Mouse (Mus musculus): ENCODE results near the gene Nlrp6. TPM values are rescaled to one million over a fixed set of nuclear protein-coding genes. Genes with fewer than 3 reads are reported as not detected.
"Not testable (repeated sequence)": the region's sequence is repeated elsewhere in the genome, so short reads cannot be mapped to it uniquely, and the experiment has no call there.

Gene Nlrp6
- total and polyA plus RNA-seq, 3 experiments, result 0.04 to 0.07 TPM; not detected in 1

DNA sequence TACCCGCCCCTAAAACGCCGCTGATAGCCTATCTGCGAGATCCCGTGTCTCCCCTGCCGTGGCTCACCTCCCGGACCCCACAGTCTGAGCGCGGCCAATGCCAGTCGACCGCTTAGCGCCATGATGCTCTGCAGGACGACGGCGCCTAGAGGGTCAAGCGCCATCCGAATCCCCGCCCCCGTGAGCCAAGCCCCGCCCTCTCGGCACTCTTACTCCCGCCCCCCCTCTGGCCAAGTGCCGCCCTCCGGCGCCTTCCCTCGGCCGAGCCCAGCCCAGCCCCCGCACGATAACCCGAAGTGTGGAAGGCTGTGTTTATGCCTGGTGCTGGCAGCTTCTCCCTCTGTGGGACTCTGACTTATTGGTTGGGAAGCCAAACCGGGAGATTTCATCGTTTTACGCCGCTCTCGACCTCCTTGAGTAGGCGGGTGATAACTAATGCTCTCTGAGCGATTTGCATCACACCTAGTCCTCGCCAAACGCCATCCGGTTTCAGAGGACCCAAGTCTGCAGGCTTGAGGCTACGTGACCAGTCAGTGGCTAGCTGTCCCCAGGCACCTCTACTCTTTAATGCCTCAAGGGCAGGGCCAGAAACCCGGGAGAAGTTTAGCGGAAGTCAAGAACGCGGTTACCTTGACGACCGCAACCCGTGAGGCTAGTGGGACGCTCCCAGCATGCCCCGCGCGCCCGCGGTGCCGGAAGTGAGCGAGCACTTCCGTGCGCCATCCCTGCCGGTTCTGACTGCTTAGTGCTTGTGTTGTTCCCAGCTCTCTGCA, 38.8 kb upstream of the Nlrp6 start, which contains the start of the genes Psmd13 and Sirt3:
Gene Psmd13 (plus strand): TSS at position 273 of the 773 bp plus-strand sequence.
Gene Sirt3 (minus strand): TSS at position 614 of the 773 bp plus-strand sequence.
- Histone ChIP-seq H3K9ac (ENCODE audit: low read depth, low read length) (peak within 1 kb of the TSS; percentile 83), H3K4me3 (peak within 1 kb of the TSS; percentile 72), H3K79me2 (replicated peaks; ENCODE audit: control insufficient read depth, insufficient read depth, low read length) (no peaks in the 10 kb centered on the region; the same call in 1 of the 2 replicates), H3K27me3 (ENCODE audit: control insufficient read depth, insufficient read depth, low read length) (no peaks in the 10 kb centered on the region), H3K36me3 (ENCODE audit: control insufficient read depth, insufficient read depth, low read length) (no peaks in the 10 kb centered on the region), H3K4me1 (ENCODE audit: control insufficient read depth, insufficient read depth, low read length) (peaks cover 2% of the 10 kb centered on the region), H3K27ac (peak within 1 kb of the TSS; percentile 91)
- WGBS, result under 1% methylated on average over 59 of the region's 59 CpGs
- intact Hi-C loops (cut with DNase I), result loop anchor here (1.0 to 5.0 kb wide), 2 partner anchors 25 to 35 kb away; partner anchors contain the start of genes Bet1l, Odf3 and Scgb1c1
- TF ChIP-seq POLR2A (IDR thresholded peaks at IDR 0.05; ENCODE audit: insufficient read depth, low read depth, low read length), result peak; percentile 64
- 0 out of 2 replicates have a peak, but pooled peaks have one; percentile 22 for TF ChIP-seq EP300 (IDR thresholded peaks at IDR 0.05; ENCODE audit: insufficient read depth, low read depth, low read length)
- peak; percentile 6; the same call in 1 of the 2 replicates for TF ChIP-seq CTCF (IDR thresholded peaks at IDR 0.05)
- peak; percentile 95 for DNase-seq

DNA sequence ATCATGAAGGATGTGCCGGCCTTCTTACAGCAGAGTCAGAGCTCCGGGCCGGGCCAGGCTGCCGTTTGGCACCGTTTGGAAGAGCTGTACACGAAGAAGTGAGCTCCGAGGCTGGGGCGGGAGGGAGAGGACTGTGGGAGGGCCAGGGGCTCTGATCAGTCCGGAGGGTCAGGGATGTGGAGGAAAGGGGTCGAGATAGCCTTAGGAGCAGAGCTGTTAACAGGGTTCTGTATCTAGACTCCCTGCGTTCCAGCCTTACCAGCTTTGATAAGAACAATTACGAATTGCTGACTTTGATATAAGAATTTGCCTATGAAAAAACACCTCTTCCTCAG, 38.3 kb upstream of the Nlrp6 start:
- 1% methylated on average over 12 of the region's 12 CpGs for WGBS
- Histone ChIP-seq H3K79me2 (replicated peaks; ENCODE audit: control insufficient read depth, insufficient read depth, low read length) (no peaks in the 10 kb centered on the region; the same call in 1 of the 2 replicates), H3K27me3 (ENCODE audit: control insufficient read depth, insufficient read depth, low read length) (no peaks in the 10 kb centered on the region), H3K4me1 (ENCODE audit: control insufficient read depth, insufficient read depth, low read length) (peaks cover 2% of the 10 kb centered on the region), H3K9ac (ENCODE audit: low read depth, low read length) (peak overlapping the region; percentile 57), H3K36me3 (ENCODE audit: control insufficient read depth, insufficient read depth, low read length) (no peaks in the 10 kb centered on the region), H3K27ac (peak overlapping the region; percentile 91), H3K4me3 (peak overlapping the region; percentile 72)
- TF ChIP-seq CTCF (IDR thresholded peaks at IDR 0.05) (no peak), POLR2A (IDR thresholded peaks at IDR 0.05; ENCODE audit: insufficient read depth, low read depth, low read length) (no peak), EP300 (IDR thresholded peaks at IDR 0.05; ENCODE audit: insufficient read depth, low read depth, low read length) (no peak)
- intact Hi-C loops (cut with DNase I), result loop anchor here (1.0 to 5.0 kb wide), 2 partner anchors 25 to 35 kb away; partner anchors contain the start of genes Bet1l, Odf3 and Scgb1c1
- no peak for DNase-seq

DNA sequence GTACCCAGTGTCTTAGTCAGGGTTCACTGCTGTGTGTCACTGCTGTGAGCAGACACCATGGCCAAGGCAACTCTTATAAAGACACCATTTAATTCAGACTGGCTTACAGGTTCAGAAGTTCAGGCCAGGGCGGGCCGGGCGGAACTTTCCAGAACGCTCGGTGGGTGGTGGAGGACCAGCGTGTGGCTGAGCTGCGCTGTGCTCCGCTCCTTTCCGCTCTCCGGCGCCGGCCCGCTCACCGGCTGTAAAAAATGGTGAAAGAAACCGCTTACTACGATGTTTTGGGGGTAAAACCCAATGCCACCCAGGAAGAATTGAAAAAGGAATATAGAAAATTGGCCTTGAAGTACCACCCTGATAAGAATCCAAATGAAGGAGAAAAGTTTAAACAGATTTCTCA, 30.1 kb upstream of the Nlrp6 start:
- H3K79me2 ChIP-seq (replicated peaks; ENCODE audit: control insufficient read depth, insufficient read depth, low read length); H3K9ac ChIP-seq (ENCODE audit: low read depth, low read length); H3K36me3 ChIP-seq (ENCODE audit: control insufficient read depth, insufficient read depth, low read length); H3K4me1 ChIP-seq (ENCODE audit: control insufficient read depth, insufficient read depth, low read length); H3K4me3 ChIP-seq; H3K27me3 ChIP-seq (ENCODE audit: control insufficient read depth, insufficient read depth, low read length); DNase-seq; intact Hi-C loops (cut with DNase I); H3K27ac ChIP-seq: not testable (repeated sequence)
- WGBS, result 96% methylated on average over 16 of the region's 16 CpGs

DNA sequence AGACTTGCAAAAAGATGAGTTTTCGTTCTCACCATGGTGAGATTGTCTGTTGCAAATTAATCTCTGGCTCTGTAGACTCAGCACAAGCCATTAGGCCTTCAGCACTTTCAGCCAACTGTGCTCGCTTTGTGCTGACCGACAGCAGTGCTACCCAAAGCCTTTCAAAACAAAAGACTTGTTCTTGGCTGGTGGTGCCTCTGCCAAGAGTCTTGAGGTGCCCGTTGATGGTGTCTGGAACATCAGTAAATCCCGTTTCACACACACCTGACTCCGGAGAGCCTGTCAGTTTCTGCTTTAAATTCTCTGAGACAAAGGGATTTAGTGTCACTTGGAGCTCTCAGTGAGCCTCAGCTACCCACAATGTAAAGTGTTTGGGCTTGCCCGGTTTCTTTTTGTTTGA, 26.7 kb upstream of the Nlrp6 start:
- Histone ChIP-seq H3K9ac (ENCODE audit: low read depth, low read length) (no peak overlapping the region), H3K27me3 (ENCODE audit: control insufficient read depth, insufficient read depth, low read length) (no peaks in the 10 kb centered on the region), H3K4me1 (ENCODE audit: control insufficient read depth, insufficient read depth, low read length) (no peaks in the 10 kb centered on the region; the same call in 1 of the 2 replicates), H3K36me3 (ENCODE audit: control insufficient read depth, insufficient read depth, low read length) (no peaks in the 10 kb centered on the region; the same call in 1 of the 2 replicates), H3K79me2 (replicated peaks; ENCODE audit: control insufficient read depth, insufficient read depth, low read length) (no peaks in the 10 kb centered on the region), H3K27ac (no peak overlapping the region), H3K4me3 (no peak overlapping the region)
- 92% methylated on average over 7 of the region's 7 CpGs for WGBS
- TF ChIP-seq POLR2A (IDR thresholded peaks at IDR 0.05; ENCODE audit: insufficient read depth, low read depth, low read length), result no peak
- no peak for TF ChIP-seq EP300 (IDR thresholded peaks at IDR 0.05; ENCODE audit: insufficient read depth, low read depth, low read length)
- no peak for TF ChIP-seq CTCF (IDR thresholded peaks at IDR 0.05)
- no peak for DNase-seq
- intact Hi-C loops (cut with DNase I), result no loop called here

DNA sequence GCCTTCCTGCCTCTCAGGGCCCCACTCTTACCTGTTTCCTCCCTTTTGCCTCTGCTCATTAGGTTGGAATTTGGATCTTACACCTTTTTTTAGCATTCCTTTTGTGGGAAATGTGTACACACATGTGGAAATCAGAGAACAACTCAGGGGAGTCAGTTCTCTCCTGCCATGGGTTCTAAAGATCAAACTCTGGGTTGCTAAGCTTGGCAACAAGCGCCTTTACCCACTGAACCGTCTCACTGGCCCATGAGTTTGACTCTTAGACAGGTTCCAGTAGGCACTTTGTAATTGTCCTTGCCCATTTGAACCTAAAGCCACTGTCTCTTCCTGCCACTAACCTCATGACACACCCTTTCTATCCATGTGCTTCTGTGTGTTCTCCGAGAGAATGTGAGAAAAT, 26.1 kb upstream of the Nlrp6 start:
- Histone ChIP-seq H3K79me2 (replicated peaks; ENCODE audit: control insufficient read depth, insufficient read depth, low read length) (no peaks in the 10 kb centered on the region), H3K36me3 (ENCODE audit: control insufficient read depth, insufficient read depth, low read length) (no peaks in the 10 kb centered on the region; the same call in 1 of the 2 replicates), H3K9ac (ENCODE audit: low read depth, low read length) (no peak overlapping the region), H3K27ac (no peak overlapping the region), H3K27me3 (ENCODE audit: control insufficient read depth, insufficient read depth, low read length) (no peaks in the 10 kb centered on the region), H3K4me1 (ENCODE audit: control insufficient read depth, insufficient read depth, low read length) (no peaks in the 10 kb centered on the region; the same call in 1 of the 2 replicates), H3K4me3 (no peak overlapping the region)
- no peak for DNase-seq
- TF ChIP-seq EP300 (IDR thresholded peaks at IDR 0.05; ENCODE audit: insufficient read depth, low read depth, low read length) (no peak), POLR2A (IDR thresholded peaks at IDR 0.05; ENCODE audit: insufficient read depth, low read depth, low read length) (no peak), CTCF (IDR thresholded peaks at IDR 0.05) (no peak)
- WGBS, result 90% methylated on average over 3 of the region's 3 CpGs
- intact Hi-C loops (cut with DNase I), result no loop called here

DNA sequence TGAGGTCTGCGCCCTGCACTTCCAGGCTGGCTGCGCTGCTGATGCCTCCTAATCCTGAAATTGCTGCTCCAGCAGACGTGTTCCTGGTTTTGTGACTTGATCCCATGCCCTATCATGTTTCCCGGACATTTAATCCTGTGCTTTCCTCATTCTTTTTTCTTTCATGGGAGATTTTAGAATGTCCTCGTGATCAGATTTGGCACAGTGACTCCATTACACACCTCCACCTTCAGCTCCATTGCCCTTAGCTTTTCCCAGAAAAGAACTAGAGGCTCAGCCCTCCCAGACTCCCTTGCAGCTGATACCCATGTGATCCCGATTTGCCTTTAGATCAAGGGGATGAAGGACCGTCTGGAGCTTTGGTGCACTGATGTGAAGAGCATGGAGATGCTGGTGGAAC, 22.8 kb upstream of the Nlrp6 start:
- Histone ChIP-seq H3K27me3 (ENCODE audit: control insufficient read depth, insufficient read depth, low read length) (no peaks in the 10 kb centered on the region), H3K79me2 (replicated peaks; ENCODE audit: control insufficient read depth, insufficient read depth, low read length) (no peaks in the 10 kb centered on the region), H3K9ac (ENCODE audit: low read depth, low read length) (no peak overlapping the region), H3K4me3 (no peak overlapping the region), H3K36me3 (ENCODE audit: control insufficient read depth, insufficient read depth, low read length) (no peaks in the 10 kb centered on the region; the same call in 1 of the 2 replicates), H3K27ac (no peak overlapping the region), H3K4me1 (ENCODE audit: control insufficient read depth, insufficient read depth, low read length) (no peaks in the 10 kb centered on the region; the same call in 1 of the 2 replicates)
- no peak for DNase-seq
- intact Hi-C loops (cut with DNase I), result no loop called here
- no peak for TF ChIP-seq CTCF (IDR thresholded peaks at IDR 0.05)
- TF ChIP-seq POLR2A (IDR thresholded peaks at IDR 0.05; ENCODE audit: insufficient read depth, low read depth, low read length), result no peak
- no peak for TF ChIP-seq EP300 (IDR thresholded peaks at IDR 0.05; ENCODE audit: insufficient read depth, low read depth, low read length)
- WGBS, result 85% methylated on average over 7 of the region's 7 CpGs

All from heart, adult 2 months (tissue).